Mouse (Mus musculus) E14TG2a.4 (cell line): Measurements from ENCODE around the gene Gramd4.

ENCODE experiments used
- H3K27me3 ChIP-seq: 2 replicates; pipeline ENCODE4 v1.6.1; 2014; ENCODE audit warnings: low read length, control low read depth; ENCODE audit not compliant: insufficient read depth
- H3K36me3 ChIP-seq: 2 replicates; pipeline ENCODE4 v1.6.1; 2014; ENCODE audit warnings: low read length, control low read depth; ENCODE audit not compliant: insufficient read depth
- H3K4me1 ChIP-seq: replicated peaks from 2 replicates; pipeline ENCODE4 v1.6.1; 2014; ENCODE audit warnings: low read depth, low read length, control low read depth
- H3K4me3 ChIP-seq: replicated peaks from 2 replicates; pipeline ENCODE4 v1.5.1; 2014; ENCODE audit warnings: mild to moderate bottlenecking, low read length
- H3K9me3 ChIP-seq: 2 replicates; pipeline ENCODE4 v1.6.1; 2014; ENCODE audit warnings: low read length, control low read depth
- CTCF ChIP-seq: conservative IDR thresholded peaks from 2 replicates; pipeline ENCODE4 v1.5.1; 2014; ENCODE audit warnings: low read length
- NANOG ChIP-seq: IDR thresholded peaks from 2 replicates; pipeline ENCODE4 v1.6.1; 2014; ENCODE audit warnings: borderline replicate concordance, low read length, mixed read lengths
- POU5F1 ChIP-seq: IDR thresholded peaks from 2 replicates; pipeline ENCODE4 v1.6.1; 2014; ENCODE audit warnings: low read length, borderline replicate concordance

Gramd4 gene

DNA sequence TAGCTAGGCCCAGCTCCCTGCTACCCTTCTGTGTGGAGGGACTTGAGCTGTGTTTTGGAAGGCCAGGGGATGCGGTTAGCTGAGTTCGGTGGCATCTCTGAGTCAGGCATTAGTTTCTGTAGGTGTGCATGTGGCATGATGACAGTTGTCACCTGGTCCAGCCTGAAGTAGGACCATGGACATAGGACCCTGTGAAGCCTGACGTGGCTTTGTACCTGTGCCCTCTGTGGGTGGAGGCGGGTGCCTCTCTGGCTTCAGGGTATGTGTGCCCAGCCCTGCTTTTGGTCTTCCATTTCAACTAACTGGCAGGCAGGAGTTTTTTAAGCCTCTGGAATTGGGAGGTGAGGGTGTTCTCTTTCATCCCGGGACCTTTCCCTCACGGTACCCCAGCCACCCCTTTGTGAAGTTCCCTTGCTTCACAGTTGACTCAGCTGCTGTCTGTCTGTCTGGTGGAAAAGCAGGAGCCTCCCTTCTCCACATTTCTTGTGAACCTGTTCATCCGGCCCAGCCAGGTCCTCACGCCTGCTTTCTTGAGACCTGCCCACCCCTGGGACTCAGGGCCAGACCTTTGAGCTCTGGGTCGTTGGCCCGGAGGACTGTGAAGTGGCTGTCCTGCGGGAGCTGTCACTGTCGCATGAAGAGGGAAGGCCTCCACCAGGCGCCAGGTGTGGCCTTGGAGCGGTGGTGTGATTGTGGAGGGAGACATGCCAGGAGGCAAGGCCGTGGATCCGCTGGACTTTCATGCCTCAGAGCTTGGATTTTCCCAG, 16.9 kb downstream of the Gramd4 start:
- Histone ChIP-seq H3K4me3 (no peak overlapping the region), H3K27me3 (no peaks in the 10 kb centered on the region), H3K9me3 (no peaks in the 10 kb centered on the region), H3K4me1 (peaks cover 17% of the 10 kb centered on the region), H3K36me3 (no peaks in the 10 kb centered on the region)
- no peak for TF ChIP-seq CTCF
- TF ChIP-seq POU5F1, result no peak
- TF ChIP-seq NANOG, result no peak

DNA sequence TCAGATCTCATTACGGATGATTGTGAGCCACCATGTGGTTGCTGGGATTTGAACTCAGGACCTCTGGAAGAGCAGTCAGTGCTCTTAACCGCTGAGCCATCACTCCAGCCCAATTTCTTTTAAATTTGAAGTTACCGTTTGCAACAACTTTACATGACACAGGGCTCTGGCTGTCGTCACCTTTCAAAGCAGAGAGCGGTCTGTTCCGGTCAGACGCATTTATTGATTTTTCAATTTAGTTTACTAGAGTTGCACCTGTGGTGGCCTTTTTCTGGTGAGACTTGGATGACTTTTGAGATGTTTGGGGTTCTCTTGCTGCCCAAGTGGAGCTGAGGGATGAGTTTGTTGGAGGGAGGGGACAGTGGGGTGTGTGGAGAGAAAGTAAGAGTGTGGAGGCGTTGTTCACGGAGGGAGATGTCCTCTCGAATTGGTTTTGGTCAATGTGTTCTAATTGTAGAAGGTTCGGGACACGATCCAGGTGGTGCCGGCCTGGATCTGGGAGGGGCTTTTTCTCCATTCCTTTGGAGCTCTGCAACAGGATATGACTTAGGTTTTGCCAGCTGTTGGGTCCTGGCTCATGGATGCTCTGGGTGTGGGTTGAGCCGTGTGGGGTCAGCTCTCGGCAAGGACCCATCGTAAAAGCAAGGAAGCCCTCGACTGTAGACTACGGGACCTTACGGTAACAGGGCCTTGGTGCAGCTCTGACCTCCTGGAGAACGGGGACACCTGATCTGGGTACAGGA, 18.0 kb downstream of the Gramd4 start:
- Histone ChIP-seq H3K27me3 (no peaks in the 10 kb centered on the region), H3K36me3 (no peaks in the 10 kb centered on the region), H3K4me3 (no peak overlapping the region), H3K4me1 (peaks cover 10% of the 10 kb centered on the region; the same call in 1 of the 2 replicates), H3K9me3 (no peaks in the 10 kb centered on the region)
- TF ChIP-seq POU5F1 (no peak), NANOG (no peak), CTCF (no peak)

DNA sequence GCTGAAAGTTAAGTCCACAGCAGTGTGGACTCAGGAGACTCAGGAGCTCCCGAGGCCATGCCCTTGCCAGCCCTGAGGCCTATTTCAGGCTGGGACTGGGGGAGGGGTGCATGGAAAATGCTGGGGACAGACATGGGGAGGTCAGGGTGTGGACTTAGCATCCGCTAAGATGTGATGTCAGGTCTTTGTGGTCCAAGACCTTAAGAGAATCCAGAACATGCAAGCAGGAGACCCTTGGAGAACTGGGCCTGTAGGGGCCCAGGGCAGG, 18.5 kb downstream of the Gramd4 start:
- Histone ChIP-seq H3K4me1 (peaks cover 10% of the 10 kb centered on the region; the same call in 1 of the 2 replicates), H3K36me3 (no peaks in the 10 kb centered on the region), H3K9me3 (no peaks in the 10 kb centered on the region), H3K4me3 (no peak overlapping the region), H3K27me3 (no peaks in the 10 kb centered on the region)
- TF ChIP-seq CTCF, result no peak
- TF ChIP-seq NANOG, result no peak
- TF ChIP-seq POU5F1, result no peak

DNA sequence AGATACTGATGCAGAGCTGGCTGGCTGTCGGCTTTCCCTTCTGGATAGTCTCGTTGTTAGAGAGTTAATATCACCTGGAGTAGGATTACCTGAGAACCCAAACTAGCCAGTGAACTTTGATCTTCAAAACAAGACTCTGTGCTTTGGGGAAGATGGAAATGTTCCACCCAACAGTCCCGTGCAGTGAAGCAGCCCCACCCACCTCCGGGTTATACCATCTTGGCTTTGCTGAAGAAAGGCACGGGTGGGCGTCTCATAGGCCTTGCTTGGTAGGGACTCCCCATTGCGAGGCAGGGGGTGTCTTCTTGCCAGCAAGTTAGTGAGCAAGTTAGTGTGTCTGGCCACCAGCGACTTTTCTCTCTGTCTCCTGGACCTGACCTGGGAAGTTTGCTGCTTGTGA, 18.9 kb downstream of the Gramd4 start:
- no peaks in the 10 kb centered on the region for H3K27me3 ChIP-seq
- TF ChIP-seq CTCF (no peak), POU5F1 (no peak), NANOG (no peak)
- H3K36me3 ChIP-seq, result no peaks in the 10 kb centered on the region

DNA sequence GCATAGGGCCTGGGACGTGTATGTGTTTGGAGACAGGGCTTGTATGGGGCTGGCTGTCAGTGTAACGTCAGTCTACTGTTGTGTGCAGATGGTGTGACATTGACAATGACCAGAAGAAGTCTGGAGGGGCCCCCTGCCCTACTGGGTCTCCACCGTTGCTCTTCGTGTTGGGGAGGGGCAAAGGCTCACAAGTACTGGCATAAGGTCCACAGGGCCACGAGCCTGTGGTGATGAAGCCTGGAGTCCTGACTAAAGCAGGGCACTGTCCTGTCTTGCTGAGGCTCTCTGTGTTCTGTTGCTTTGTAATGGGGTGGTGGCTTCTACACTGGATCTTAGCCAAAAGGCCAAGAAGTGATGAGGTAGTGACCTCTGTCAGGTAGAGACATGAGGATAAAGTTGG, 20.4 kb downstream of the Gramd4 start:
- Histone ChIP-seq H3K4me3 (no peak overlapping the region), H3K9me3 (no peaks in the 10 kb centered on the region), H3K36me3 (no peaks in the 10 kb centered on the region), H3K4me1 (peaks cover 16% of the 10 kb centered on the region), H3K27me3 (peaks cover 4% of the 10 kb centered on the region; the same call in 1 of the 2 replicates)
- TF ChIP-seq POU5F1, result no peak

More for the DNA sequence above, 18.9 kb downstream of the Gramd4 start:
- Histone ChIP-seq H3K4me3 (no peak overlapping the region), H3K9me3 (no peaks in the 10 kb centered on the region), H3K4me1 (peaks cover 7% of the 10 kb centered on the region; the same call in 1 of the 2 replicates)

DNA sequence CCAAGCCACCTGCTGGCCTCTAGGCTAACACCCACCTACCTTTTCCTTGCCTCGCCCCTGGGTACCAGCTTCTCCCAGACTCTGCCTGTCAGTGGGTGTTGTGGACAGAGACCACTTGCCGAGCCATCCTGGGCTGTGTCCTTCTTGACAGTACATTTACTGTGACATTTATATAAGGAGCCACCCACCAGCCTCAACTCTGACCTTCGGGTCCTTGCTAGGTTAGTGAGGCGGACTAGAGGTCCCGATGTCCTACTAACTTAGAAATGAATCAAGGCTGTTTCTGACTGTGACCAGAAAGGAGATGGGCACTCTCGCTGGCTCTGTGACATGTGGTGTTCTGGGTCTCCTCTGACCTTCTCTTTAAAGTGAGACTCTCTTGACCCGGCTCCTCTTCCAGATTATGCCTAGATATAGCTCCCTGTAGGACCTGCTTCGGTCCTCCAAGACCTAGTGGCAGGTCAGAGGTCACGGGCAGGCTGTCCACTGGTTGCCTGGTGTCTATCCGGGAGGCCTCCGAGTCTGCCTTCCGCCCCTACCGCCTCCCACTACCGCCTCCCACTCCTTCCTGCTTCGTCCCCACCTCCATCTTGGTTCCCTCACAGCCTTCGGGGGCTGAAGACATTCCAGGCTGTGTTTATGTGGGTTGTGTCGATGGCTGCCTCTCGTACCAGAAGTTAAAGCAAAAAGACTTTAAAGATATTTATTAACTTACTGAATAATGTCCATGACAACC, 21.2 kb downstream of the Gramd4 start:
- Histone ChIP-seq H3K36me3 (no peaks in the 10 kb centered on the region), H3K4me1 (peaks cover 16% of the 10 kb centered on the region), H3K27me3 (peaks cover 4% of the 10 kb centered on the region; the same call in 1 of the 2 replicates), H3K4me3 (no peak overlapping the region), H3K9me3 (no peaks in the 10 kb centered on the region)
- no peak for TF ChIP-seq POU5F1
- no peak for TF ChIP-seq NANOG
- TF ChIP-seq CTCF, result no peak

DNA sequence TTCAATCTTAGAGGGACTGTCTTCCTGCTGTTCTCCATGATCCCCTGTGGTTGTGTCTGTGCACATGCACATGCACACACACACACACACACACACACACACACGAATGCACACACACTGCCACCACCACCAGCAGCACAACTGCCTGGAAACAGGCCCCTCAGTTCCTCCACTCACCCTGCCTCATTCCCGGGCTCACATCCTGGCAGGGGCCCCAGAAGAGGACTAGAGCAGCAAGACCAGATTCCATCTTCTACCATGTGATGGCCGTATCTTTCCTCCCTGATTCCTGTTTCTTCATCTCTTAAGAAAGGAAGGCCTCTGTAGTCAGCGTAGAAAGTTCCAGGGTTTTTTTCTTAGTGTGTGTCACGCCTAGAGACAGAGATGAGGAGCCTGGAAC, 22.0 kb downstream of the Gramd4 start:
- peaks cover 4% of the 10 kb centered on the region; the same call in 1 of the 2 replicates for H3K27me3 ChIP-seq
- H3K4me1 ChIP-seq, result peaks cover 16% of the 10 kb centered on the region
- TF ChIP-seq NANOG (no peak), CTCF (no peak), POU5F1 (no peak)
- no peak overlapping the region for H3K4me3 ChIP-seq
- H3K9me3 ChIP-seq, result no peaks in the 10 kb centered on the region
- no peaks in the 10 kb centered on the region for H3K36me3 ChIP-seq

DNA sequence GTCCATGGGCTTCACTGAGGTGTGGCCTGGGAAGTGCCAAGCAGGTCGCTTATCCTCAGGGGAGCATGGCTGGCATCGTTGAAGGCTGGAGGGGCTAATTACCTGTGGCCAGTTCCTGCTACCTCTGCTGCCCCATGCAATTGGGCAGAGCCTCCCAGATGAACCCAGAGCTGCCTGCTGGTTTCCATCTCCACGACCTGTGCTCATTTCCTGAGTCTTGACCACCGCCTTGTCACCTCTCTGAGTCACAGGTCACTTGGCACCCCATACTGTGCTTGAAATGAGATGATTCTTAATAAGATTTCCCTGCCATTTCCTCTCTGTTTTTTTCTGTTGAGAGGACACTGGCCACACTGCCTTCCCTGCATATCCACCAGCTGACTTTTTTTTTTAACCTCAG, 22.4 kb downstream of the Gramd4 start:
- Histone ChIP-seq H3K36me3 (no peaks in the 10 kb centered on the region), H3K9me3 (no peaks in the 10 kb centered on the region), H3K4me1 (peaks cover 19% of the 10 kb centered on the region), H3K4me3 (no peak overlapping the region), H3K27me3 (peaks cover 4% of the 10 kb centered on the region; the same call in 1 of the 2 replicates)
- TF ChIP-seq NANOG (no peak), CTCF (no peak), POU5F1 (no peak)

DNA sequence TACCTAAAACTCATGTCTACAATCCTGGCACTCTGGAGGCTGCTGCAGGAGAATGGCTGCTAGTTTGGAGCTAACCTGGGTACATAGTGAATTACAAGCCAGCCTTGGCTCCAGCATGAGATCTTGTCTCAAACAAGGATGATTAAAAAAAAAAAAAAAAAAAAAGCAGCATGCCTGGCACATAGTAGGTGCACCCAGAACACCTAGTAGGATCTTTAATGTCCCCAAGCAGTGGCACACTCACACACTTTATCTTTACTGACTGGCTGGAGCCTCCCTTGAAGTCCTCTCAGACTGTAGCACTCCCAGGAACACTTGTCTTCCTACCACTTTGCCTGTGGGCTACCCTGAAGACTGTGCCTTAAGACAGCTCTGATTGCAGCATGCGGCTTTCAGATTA, 22.9 kb downstream of the Gramd4 start:
- peaks cover 4% of the 10 kb centered on the region; the same call in 1 of the 2 replicates for H3K27me3 ChIP-seq
- TF ChIP-seq NANOG (no peak), POU5F1 (no peak), CTCF (no peak)
- no peaks in the 10 kb centered on the region for H3K36me3 ChIP-seq
- H3K4me3 ChIP-seq, result no peak overlapping the region
- no peaks in the 10 kb centered on the region for H3K9me3 ChIP-seq
- peaks cover 24% of the 10 kb centered on the region for H3K4me1 ChIP-seq
